Mouse (Mus musculus) spleen, adult 18-20 months (tissue): ENCODE results near the gene Acoxl.

Experiments
- DNase-seq, 2 experiments: peaks; one replicate each; pipeline ENCODE4 v3.0.0; 2022; ENCODE audit warnings: mixed read lengths in 2 of 2

Acoxl gene

DNA sequence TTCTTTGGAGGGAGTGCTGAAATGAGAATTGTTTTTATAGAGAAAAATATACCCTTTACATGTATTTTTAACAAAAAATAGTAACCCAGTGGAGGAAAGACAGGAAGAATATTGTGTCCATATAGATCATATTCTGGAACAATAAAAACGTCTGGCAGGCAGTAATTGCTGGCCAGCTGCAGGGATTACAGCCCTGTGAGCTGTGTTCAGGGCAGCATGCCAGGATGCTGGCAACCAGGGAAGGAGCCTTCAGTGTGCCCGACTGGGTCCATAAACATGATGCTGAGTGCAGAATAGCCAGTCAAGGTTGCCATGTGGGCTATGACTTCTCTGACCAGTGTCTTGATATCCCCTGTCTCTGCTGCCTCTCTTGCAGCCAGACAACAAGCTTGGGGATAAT, 122.5 kb downstream of the Acoxl start:
- DNase-seq: no peak

DNA sequence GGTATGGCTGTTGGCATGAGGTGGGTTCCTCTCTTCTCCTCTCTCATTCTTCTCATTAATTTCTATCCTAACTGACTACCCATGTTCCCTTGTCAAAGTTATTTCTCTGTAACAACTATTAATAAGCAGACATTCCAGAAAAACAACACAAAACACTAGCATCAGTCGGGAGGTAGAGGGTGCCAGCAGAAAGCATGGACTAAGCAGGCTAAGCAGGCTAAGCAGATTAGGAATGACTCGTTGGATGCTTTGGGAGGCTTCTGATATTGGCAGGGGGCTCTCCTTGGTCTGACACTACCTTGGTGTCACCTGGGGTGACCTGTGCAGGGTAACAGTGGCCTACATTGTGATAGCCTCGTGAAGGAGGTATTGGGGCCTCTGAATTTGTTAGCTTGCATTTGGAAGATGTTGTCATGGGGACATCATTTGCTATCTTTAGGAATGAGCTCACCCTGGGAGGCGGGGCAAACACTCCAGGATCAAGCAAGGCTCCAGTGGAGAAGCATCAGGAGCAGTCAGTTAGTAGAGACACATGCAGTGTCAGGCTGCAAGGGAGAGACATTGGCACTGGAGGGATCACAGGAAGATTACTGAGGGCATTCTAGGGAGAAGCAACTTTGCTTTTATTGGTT, 123.2 kb downstream of the Acoxl start:
- DNase-seq: no peak

DNA sequence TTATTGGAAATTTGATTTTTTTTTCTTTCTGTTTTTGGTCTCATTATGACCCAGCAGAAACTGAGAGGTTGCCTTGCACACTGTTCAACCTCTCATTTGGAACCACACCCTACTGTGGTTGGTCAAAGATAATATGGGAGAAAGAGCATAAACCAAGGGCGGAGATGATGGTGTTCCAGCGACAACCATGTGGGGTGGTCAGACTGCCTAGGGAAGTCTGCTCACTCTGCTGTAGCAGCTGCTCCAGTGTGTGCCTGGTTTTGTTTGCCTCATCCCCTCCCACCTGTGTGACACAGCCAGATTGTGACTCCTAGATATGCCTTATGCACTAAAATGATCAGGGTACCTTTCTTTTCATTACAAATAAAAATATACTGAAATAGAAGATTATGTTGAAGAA, 130.3 kb downstream of the Acoxl start:
- no peak for DNase-seq

DNA sequence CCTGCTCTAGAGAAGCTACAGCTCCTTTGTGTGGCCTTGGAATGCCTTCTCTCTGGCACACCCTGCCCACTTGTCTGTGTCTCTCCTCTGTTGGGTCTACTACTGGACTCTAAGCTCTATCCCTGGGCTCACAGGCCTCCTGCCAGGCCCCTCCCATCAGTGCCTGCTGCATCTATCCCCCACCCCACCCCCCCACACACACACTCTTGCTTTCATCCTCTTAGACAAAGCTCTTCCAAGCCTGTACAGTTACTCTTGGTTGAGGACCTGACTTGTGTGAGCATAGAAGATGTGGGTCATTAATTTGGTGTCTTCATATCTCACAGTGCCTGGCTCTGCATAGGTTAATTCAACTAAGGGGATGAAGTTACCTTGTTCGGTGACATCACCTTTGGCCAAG, 137.6 kb downstream of the Acoxl start:
- DNase-seq: no peak

DNA sequence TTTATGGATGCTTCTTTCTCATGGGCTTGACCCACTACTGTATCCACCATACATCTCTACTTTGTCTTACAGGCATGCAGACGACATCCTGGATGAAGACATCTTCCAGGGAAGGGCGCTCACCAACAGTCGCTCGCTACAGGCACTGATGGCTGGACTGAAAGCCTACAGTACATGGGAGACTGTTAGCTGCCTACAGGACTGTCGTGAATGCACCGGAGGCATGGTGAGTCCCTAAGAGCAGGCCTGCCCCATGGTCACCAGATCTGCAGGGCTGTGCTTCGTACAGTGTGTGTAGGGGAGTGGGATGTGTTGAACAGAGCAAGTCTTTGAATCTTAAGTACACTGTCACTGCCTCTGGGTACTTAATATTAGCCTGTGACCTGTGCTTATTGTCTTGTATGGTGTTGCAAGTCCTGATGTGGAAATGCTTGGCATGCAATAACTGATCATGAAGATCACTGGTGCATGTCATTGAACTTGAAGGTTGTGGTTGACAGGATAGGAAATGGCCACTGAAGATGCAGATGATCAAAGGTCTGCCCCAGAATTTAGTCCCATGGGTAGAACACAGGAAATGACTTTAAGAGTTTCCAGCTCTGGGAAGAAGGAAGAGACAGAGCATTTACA, 140.0 kb downstream of the Acoxl start:
- no peak for DNase-seq

DNA sequence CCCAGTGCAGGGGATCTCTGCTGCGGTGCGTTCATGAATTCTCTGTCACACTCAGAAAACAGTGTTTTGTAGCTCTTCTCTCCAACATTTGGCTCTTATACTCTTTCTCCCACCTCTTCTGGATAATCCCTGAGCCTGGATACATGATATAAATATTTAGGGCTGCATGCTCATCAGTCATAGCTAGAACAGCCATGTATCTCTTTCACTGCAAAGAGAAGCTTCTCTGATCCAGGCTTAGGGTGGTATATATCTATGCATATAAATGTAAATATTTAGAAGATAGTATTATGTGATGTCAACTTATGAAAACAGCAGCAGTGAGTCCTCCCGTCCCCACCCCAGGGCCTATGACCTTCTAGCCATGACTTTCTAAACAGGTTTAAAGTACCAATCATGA, 143.9 kb downstream of the Acoxl start:
- DNase-seq: no peak

DNA sequence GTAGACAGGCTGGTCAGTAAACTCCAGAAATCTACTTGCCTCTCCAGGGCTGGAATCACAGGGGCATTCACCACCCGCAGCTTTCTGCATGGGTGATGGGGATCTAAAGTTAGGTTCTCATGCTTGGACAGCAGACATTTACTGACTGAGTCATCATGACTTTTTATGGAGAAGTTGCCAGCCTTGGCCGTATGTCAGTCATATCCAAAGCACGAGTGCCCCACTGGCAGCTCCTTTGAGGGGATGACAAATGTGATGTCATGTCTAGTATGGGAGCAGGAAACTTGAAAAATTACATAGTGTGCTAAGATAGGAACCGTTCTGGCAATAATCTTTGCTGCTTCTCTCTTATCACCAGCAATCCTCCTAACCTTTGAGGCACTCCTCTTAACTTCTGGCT, 144.6 kb downstream of the Acoxl start:
- DNase-seq: no peak

DNA sequence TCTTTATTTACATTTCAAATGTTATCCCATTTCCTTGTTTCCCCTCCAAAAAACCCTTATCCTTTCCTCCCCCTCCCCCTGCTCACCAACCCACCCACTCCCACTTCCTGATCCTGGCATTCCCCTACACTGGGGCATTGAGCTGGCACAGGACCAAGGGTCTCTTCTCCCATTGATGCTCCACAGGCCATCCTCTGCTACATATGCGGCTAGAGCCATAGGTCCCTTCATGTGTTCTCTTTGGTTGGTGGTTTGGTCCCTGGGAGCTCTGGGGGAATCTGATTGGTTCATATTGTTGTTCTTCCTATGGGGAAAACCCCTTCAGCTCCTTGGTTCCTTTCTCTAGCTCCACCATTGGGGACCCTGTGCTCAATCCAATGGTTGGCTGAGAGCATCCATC, 145.3 kb downstream of the Acoxl start:
- no peak for DNase-seq

DNA sequence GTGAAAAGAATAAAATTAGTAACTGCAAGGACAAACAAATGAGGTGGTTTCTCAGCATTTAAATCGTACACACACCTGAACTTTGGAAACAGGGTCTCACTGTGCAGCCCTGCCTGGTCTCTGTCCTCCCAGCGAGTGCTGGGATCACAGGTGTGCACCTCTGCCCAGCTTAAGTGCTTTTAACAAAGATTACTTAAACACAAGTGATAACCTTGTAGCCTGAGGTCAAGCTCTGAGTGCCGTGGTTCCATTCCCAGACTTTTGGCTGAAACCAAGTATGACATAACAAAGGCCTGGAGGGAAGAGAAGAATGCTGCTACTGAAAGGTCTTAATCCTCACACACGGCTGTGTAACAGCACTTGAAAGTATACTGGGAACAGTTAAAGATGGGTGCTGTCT, 149.0 kb downstream of the Acoxl start:
- DNase-seq: no peak

DNA sequence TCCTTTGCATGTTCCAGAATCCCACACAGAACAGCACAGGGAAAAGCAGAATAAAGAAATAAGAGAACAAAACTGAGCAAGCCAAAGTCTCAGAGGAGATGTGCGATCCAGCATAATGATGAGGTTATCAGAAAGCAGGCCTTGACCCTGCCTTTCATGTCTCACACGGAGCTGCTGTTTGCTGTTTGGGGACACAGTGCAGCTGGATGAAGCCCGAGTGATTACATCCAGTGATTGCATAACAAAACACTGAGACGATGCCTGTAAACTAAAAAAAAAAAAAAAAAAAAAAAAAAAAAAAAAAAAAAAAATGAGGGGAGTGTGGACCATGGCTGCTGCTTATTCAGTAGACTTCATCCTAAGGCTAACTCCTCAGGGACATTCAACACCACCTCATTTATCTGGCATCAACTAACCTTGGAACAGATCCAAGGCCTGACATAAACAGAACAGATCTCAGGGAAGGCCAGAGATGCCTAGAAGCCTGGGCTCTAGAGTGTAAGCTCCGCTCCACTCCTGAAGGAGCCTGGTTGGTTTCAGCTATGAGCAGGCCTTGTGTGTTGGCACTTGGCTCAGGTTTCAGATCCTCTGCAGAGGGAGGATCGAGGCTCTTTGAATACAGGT, 152.3 kb downstream of the Acoxl start:
- no peak for DNase-seq

DNA sequence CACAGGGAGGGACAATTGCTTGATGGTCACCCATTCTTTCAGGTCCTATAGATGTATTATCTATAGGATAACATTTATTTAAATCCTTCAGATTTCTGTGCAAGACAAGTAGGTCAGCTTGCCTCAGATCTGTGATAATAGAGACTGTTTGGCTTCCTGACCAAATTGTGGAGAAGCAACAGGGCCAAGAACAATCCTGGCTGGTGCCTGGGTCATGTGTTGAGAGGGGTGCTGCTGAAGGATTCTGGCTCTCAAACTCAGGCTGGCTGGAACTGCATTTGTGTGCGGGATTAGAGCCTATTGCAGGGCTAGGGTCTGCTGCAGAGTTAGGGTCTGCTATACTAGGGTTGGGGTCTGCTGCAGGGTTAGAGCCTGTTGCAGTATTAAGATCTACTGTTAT, 153.0 kb downstream of the Acoxl start:
- DNase-seq: no peak

DNA sequence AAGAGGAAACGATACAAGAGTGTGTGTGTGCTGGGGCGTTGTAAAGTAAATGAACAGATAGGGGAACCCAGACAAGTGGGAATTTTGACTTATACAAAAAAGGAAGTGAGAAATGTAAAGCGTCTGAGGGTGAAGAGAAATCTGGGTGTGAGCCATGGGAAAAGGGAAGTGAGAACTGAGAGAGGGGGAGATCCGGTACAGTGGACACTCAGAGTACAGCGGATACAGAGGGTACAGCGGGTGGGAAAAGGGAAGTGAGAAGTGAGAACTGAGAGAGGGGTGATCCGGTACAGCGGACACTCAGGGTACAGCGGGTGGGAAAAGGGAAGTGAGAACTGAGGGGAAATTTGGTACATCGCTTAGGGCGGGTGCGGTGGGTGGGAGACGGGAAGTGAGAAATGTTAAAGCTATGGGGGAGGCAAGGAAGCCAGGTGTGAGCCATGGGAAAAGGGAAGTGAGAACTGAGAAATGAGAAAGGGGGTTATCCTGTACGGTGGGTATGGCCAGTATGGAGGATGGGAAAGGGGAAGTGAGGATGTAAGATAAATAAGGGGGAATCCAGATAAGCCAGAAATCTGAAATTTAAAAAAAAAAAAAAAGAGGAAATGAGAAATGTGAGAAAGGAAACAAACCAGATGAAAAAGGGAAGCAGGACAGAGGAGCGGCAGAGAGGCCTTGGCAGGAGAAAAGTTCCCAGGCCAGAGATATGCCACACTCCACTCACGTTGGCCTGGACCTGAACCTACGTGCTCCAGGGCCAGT, 170.2 kb downstream of the Acoxl start:
- no peak for DNase-seq

DNA sequence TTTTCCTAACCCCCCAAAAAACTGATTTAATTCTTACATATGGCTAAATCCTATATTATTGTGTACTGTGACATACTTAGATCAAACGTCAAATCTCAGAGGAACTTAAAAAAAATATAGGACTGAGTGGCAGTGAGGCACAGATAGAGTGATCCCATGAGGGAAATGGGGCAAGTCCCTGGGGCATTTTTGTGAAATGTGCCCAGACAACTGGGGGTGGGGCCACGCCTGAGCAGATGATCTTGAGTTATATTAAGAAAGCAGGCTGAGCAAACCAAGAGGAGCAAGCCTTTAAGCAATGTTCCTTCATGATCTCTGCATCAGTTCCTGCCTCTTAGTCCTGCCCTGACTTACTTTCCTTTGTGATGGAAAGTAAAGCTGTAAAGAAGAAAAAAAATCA, 175.9 kb downstream of the Acoxl start:
- DNase-seq: peak in 1 of 2 experiments; percentile 13

DNA sequence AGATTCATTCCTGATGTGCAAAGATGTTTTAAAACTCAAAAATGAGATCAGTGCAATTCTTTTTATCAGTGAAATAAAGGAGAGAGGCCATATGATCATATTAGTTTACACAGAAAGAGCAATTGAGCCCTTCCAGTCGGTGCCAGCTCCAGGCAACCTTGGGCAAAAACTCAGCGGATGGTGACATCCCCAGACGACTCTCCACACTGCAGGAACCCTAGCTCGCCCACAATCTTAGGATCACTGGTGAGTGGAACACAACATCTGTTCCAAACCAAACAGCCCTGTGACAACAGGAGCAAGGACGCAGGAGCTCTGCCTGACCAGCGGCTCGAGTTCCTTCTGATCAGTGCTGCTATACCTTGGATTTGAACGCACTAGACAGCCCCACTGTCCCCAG, 176.9 kb downstream of the Acoxl start:
- no peak for DNase-seq

DNA sequence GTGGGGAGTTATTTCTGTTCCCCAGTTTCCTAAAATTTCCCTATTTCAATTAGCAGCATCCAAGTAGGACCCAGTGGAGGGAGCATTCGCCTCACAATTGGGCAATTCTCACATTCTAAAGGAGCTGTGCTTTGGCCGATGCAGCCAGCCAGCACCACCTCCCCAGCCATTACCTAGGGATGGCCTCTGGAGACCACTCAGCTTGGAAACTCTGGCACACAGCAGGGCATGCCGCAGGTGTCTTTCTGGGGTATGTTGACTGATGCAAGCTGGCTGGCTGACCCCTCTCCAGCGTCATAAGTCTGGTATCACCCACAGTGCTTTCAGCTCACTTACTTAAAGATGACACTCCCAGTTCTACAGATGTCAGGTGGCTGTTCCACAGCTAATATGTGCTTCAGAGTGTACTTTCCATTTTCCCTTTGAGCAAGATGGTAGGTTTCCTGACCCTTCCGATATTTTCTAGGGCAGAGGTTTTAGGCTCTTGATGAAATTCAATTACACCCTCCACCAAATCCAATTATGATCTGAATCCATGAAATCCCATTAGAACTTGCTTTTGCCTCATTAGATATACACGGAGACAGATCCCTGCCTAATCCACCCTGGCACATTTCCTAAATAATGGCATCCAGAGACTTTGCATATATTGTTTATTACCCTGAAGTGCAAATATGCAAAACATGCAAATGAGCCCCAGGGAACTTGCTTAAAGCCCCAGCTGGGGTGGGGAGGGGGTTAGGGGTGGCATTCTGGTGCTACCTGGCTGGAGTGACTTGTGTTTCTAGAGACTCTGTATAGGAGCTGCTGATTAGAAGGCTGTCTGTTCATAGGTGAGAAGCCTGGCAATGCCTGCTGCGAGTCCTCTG, 181.6 kb downstream of the Acoxl start:
- DNase-seq: no peak

DNA sequence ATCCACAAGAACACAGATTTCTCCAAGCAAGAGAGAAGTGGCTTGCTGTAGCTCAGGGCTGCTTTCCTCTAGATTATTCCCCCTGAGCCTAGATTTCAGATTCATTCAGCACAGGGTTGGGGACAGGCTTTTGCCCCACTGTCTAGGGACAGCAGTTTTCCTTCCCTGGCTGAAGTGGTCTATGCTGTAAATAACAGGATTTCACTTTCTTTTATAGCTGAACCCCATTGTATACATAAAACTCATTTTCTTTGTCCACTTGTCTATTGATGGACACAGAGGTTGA, 182.2 kb downstream of the Acoxl start:
- no peak for DNase-seq

DNA sequence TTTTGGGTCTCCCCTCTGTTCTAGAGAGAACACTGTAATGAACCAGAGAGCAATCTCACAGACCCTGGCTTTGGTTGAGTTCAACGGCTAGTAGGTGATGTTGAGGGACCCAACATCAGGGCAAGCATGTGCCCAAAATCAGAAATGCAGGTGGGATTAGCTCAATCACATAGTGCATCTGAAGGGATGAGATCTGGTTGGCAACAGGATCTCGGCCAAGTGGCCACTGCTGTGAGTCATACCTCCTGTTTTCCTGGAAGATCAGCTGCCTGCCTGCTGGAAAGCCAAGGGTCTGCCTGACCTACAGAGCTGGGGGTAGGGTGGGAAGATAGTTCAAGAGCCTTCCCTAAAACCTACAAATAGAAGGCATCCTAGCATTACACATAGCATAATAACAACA, 185.2 kb downstream of the Acoxl start:
- DNase-seq: no peak

DNA sequence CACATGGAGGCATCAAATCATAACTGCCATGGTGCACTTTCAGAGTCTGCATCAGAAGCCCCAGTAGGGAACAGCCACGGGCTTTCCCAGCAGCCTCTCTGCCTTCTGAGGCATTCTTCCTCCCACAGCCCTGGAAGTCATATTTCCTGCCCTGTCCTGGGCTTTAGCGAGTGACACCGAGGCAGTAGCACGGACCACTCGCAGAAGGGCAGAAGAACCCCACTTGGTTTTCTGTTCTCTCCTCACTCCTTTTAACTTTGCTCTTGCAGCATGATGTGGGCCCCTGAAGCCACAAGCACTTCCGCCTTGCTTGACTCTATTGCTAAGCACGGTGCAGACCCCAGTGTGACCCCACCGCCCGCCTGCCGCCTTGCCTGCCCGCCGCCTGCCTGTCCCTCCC, 189.0 kb downstream of the Acoxl start:
- no peak for DNase-seq

DNA sequence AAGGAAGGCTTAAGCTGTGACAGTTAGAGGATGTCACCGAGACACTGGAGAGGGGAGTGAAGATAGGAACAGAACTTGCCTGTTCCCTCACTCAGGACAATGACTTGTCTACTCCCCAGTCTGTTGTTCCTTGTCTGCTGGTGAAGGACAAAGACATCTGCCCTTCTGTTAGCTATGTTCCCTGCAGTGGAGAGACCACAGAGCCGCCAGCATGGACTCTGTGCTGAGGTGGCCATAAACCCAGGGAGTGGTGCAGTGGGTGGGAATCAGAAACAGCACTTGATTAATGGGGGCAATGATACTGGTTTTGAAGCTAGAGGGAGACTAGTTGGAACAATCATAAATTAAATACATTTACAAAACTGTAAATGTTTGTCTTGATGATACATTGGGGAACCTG, 191.3 kb downstream of the Acoxl start:
- no peak for DNase-seq

DNA sequence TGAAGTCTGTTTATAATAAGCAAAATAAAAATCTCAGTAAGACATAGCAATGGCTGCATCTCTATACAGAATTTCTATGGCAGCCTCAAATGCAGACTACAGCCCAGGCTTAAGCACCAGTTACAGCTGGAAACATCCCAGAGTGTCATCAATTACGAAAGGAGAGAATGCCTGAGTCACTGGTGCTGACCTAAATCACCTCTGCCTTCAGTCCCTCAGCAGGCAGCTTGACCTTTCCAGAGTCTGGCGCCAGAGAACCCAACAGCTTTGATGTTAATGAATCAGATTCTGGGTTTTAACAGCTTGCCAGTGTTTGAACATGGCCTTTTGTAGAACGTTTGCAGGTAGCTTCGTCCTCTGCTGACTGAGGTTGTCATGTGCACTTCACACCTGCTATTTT, 193.4 kb downstream of the Acoxl start:
- no peak for DNase-seq

DNA sequence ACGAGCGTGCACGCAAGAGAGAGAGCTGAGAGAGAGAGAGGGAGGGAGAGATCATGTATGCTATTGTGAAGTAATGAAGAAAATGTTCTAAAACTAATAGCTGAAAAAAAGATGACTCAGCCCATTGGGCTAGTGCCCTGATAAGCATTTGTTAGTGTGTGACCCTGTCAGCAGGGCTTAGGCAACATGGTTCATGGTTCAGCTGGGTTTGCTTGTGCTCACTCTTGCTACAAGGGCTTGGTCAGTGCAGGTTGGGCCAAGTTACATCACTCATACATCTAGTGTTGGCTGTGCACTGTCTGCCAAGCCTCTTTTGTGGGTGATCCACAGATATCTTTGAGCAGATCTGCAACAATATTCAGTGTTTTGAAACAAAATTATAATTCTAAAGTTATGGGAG, 194.8 kb downstream of the Acoxl start:
- DNase-seq: no peak

DNA sequence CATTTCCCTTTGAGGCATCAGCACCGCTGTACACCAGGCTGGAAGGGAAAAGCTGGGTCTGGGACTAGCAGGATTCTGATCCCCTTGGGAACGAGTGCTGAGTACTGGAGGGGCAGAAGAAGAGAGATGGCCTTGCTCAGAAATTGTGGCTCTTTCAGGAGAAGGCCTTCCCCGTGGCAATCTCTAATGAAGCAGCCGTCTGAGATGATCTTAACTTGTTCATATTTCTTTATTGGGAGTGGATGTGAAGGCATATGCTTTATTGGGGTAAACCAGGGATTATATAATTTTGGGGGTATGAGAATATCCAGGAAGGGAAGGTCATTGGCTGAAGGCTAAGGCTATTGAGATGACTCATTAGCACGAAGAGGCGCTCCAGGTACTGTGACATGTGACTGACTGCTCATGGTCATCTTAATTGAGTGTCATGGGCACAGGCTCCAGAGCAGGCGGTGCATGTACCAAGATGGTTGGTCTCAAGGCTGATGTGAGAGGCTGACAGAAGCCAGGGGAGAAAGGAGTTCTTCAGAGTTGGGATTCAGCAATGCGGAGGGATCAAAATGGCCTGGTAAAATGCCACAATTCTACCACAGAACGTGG, 195.5 kb downstream of the Acoxl start:
- no peak for DNase-seq
